Mouse (Mus musculus) embryonic facial prominence, embryonic 11.5 days (tissue): ENCODE results near the gene Orc3. TPM values are rescaled to one million over a fixed set of nuclear protein-coding genes. Genes with fewer than 3 reads are reported as not detected.
"Not testable (repeated sequence)": the region's sequence is repeated elsewhere in the genome, so short reads cannot be mapped to it uniquely, and the experiment has no call there.

ENCODE experiments used
- ATAC-seq: fragments of 200-750 bp; cut with Nextera tagmentation; replicated peaks from 2 replicates; pipeline ENCODE4 v1.8.0; 2017; ENCODE audit warnings: low read depth; ENCODE audit not compliant: insufficient number of reproducible peaks, low FRiP score, low TSS enrichment
- DNase-seq: peaks from one replicate; pipeline ENCODE4 v3.0.0-alpha.2; 2015; ENCODE audit warnings: low spot score
- H3K27ac ChIP-seq: fragments of 300-500 bp; sonication (generic); replicated peaks from 2 replicates; pipeline ENCODE4 v1.5.1; 2014; ENCODE audit warnings: mild to moderate bottlenecking, low read depth, low read length, control low read depth
- H3K27me3 ChIP-seq: fragments of 300-500 bp; sonication (generic); 2 replicates; pipeline ENCODE4 v1.6.1; 2014; ENCODE audit warnings: mild to moderate bottlenecking, low read length, moderate library complexity, mixed read lengths; ENCODE audit not compliant: control insufficient read depth, insufficient read depth
- H3K36me3 ChIP-seq: fragments of 300-500 bp; sonication (generic); replicated peaks from 2 replicates; pipeline ENCODE4 v1.6.1; 2014; ENCODE audit warnings: low read depth, mild to moderate bottlenecking, low read length, moderate library complexity, mixed read lengths; ENCODE audit not compliant: control insufficient read depth, insufficient read depth
- H3K4me1 ChIP-seq: fragments of 300-500 bp; sonication (generic); 2 replicates; pipeline ENCODE4 v1.6.1; 2014; ENCODE audit warnings: low read length, mixed read lengths; ENCODE audit not compliant: control insufficient read depth, insufficient read depth
- H3K4me2 ChIP-seq: fragments of 300-500 bp; sonication (generic); 2 replicates; pipeline ENCODE4 v1.6.1; 2014; ENCODE audit warnings: low read depth, mild to moderate bottlenecking, control low read depth, low read length, moderate library complexity
- H3K4me3 ChIP-seq: fragments of 300-500 bp; sonication (generic); 2 replicates; pipeline ENCODE4 v1.5.1; 2014; ENCODE audit warnings: low read depth, low read length, control low read depth
- H3K9ac ChIP-seq: fragments of 300-500 bp; sonication (generic); replicated peaks from 2 replicates; pipeline ENCODE4 v1.6.1; 2014; ENCODE audit warnings: mild to moderate bottlenecking, control low read depth, low read length
- H3K9me3 ChIP-seq: fragments of 300-500 bp; sonication (generic); replicated peaks from 2 replicates; pipeline ENCODE4 v1.6.1; 2016; ENCODE audit warnings: mild to moderate bottlenecking, low read length, inconsistent platforms, mixed read lengths; ENCODE audit not compliant: control insufficient read depth
- WGBS: fragments of 180-500 bp; shearing (Covaris S2); extraction: QIAGEN DNeasy Blood & Tissue Kit; methylation state at CpG from one replicate; pipeline ENCODE4 v1.1.7; 2014; 5-methylcytosine and 5-hydroxymethylcytosine counted together
- polyA plus RNA-seq: library from polyadenylated mRNA; unstranded; fragments of >200 nt; fragmentation: Nextera tagmentation; extraction: Ambion mirVana; gene quantifications from 2 replicates; pipeline ENCODE4 v1.2.1, GENCODE M21; 2014

The Orc3 gene
- polyA plus RNA-seq, 1 experiment from 2014 or later = 135 TPM

GRCm38 (mm10) chr4:34581990-34582389 lies 32.8 kb downstream of the Orc3 start:
- Histone ChIP-seq H3K9me3 (no peaks in the 10 kb centered on the region), H3K4me2 (no peak overlapping the region), H3K4me3 (no peak overlapping the region), H3K36me3 (peaks cover 3% of the 10 kb centered on the region), H3K27ac (no peak overlapping the region), H3K4me1 (no peaks in the 10 kb centered on the region), H3K27me3 (no peaks in the 10 kb centered on the region), H3K9ac (no peak overlapping the region)
- ATAC-seq = no peak
- 85% methylated on average over 7 of the region's 7 CpGs for WGBS
- DNase-seq = no peak

GRCm38 (mm10) chr4:34581489-34581888 lies 33.3 kb downstream of the Orc3 start:
- DNase-seq, H3K27ac ChIP-seq, H3K9ac ChIP-seq, H3K27me3 ChIP-seq, ATAC-seq, H3K4me3 ChIP-seq, H3K4me2 ChIP-seq, H3K4me1 ChIP-seq, H3K9me3 ChIP-seq, H3K36me3 ChIP-seq: not testable (repeated sequence)
- WGBS = 86% methylated on average over 1 of the region's 1 CpGs

- no peak overlapping the region for H3K9ac ChIP-seq
- no peak for ATAC-seq
- no peak for DNase-seq
- 90% methylated on average over 1 of the region's 1 CpGs for WGBS
- H3K9me3 ChIP-seq = no peaks in the 10 kb centered on the region
- peaks cover 11% of the 10 kb centered on the region for H3K36me3 ChIP-seq
- H3K4me1 ChIP-seq = no peaks in the 10 kb centered on the region
- no peaks in the 10 kb centered on the region for H3K27me3 ChIP-seq
- H3K4me2 ChIP-seq = no peak overlapping the region
- H3K4me3 ChIP-seq = no peak overlapping the region
- H3K27ac ChIP-seq = no peak overlapping the region
Measured at GRCm38 (mm10) chr4:34579215-34579614, 35.5 kb downstream of the Orc3 start.

- H3K4me2 ChIP-seq = no peak overlapping the region
- WGBS = 100% methylated on average over 2 of the region's 2 CpGs
Measured at GRCm38 (mm10) chr4:34577028-34577427, 37.7 kb downstream of the Orc3 start.

GRCm38 (mm10) chr4:34572876-34573275 lies 41.9 kb downstream of the Orc3 start:
- Histone ChIP-seq H3K4me3 (no peak overlapping the region), H3K4me2 (no peak overlapping the region), H3K9me3 (no peaks in the 10 kb centered on the region), H3K27me3 (no peaks in the 10 kb centered on the region), H3K36me3 (peaks cover 9% of the 10 kb centered on the region), H3K4me1 (no peaks in the 10 kb centered on the region), H3K9ac (no peak overlapping the region), H3K27ac (no peak overlapping the region)
- no peak for ATAC-seq
- no peak for DNase-seq
- 80% methylated on average over 2 of the region's 2 CpGs for WGBS

More at GRCm38 (mm10) chr4:34577028-34577427, 37.7 kb downstream of the Orc3 start:
- Histone ChIP-seq H3K9me3 (no peaks in the 10 kb centered on the region), H3K36me3 (peaks cover 7% of the 10 kb centered on the region), H3K4me1 (no peaks in the 10 kb centered on the region), H3K27me3 (no peaks in the 10 kb centered on the region), H3K27ac (no peak overlapping the region), H3K4me3 (no peak overlapping the region), H3K9ac (no peak overlapping the region)
- no peak for DNase-seq
- ATAC-seq = no peak

- Histone ChIP-seq H3K9ac (no peak overlapping the region), H3K27me3 (no peaks in the 10 kb centered on the region), H3K4me2 (no peak overlapping the region), H3K4me1 (no peaks in the 10 kb centered on the region), H3K27ac (no peak overlapping the region), H3K9me3 (no peaks in the 10 kb centered on the region), H3K4me3 (no peak overlapping the region), H3K36me3 (peaks cover 8% of the 10 kb centered on the region; the same call in 1 of the 2 replicates)
- ATAC-seq (no peak), DNase-seq (no peak)
- 90% methylated on average over 6 of the region's 6 CpGs for WGBS
Measured at GRCm38 (mm10) chr4:34566226-34566625, 48.5 kb downstream of the Orc3 start.

- Histone ChIP-seq H3K4me2 (no peak overlapping the region), H3K9me3 (no peaks in the 10 kb centered on the region), H3K4me3 (no peak overlapping the region), H3K9ac (no peak overlapping the region), H3K4me1 (no peaks in the 10 kb centered on the region), H3K36me3 (peaks cover 4% of the 10 kb centered on the region; the same call in 1 of the 2 replicates), H3K27ac (no peak overlapping the region), H3K27me3 (no peaks in the 10 kb centered on the region)
- 54% methylated on average over 4 of the region's 4 CpGs for WGBS
- ATAC-seq (no peak), DNase-seq (peak; percentile 73)
Measured at GRCm38 (mm10) chr4:34560971-34561370, 53.8 kb downstream of the Orc3 start.

- ATAC-seq (no peak), DNase-seq (no peak)
- H3K4me1 ChIP-seq = peaks cover 2% of the 10 kb centered on the region; the same call in 1 of the 2 replicates
- H3K9me3 ChIP-seq = no peaks in the 10 kb centered on the region
- no peak overlapping the region for H3K4me2 ChIP-seq
- H3K36me3 ChIP-seq = no peaks in the 10 kb centered on the region
- H3K4me3 ChIP-seq = no peak overlapping the region
- H3K27ac ChIP-seq = no peak overlapping the region
- H3K9ac ChIP-seq = no peak overlapping the region
- no peaks in the 10 kb centered on the region for H3K27me3 ChIP-seq
Measured at GRCm38 (mm10) chr4:34556183-34556582, 58.6 kb downstream of the Orc3 start.
